Mouse (Mus musculus) olfactory bulb, adult 2 months (tissue): Measurements from ENCODE around the gene Asic2.

Experiments used
- CTCF ChIP-seq: fragments of 200-500 bp; IDR thresholded peaks from 2 replicates; pipeline ENCODE4 v1.5.1; 2012; ENCODE audit warnings: low read depth, mild to moderate bottlenecking, low read length, moderate library complexity; ENCODE audit not compliant: insufficient read depth
- POLR2A ChIP-seq: fragments of 200-500 bp; IDR thresholded peaks from 2 replicates; pipeline ENCODE4 v1.6.1; 2012; ENCODE audit warnings: mild to moderate bottlenecking, low read depth, low read length, moderate library complexity; ENCODE audit not compliant: insufficient read depth

GRCm38 (mm10) chr11:81543189-81543588, 425.1 kb downstream of the Asic2 start:
- TF ChIP-seq CTCF: no peak
- no peak for TF ChIP-seq POLR2A
